Mouse (Mus musculus): ENCODE measurements around the gene Capn3. TPM values are rescaled to one million over a fixed set of nuclear protein-coding genes. Genes with fewer than 3 reads are reported as not detected.

Capn3 gene
- total and polyA plus RNA-seq, 2 experiments from 2014 or later, result 1.6 to 1.8 TPM

GRCm38 (mm10) chr2:120539778-120540208 is 84.0 kb downstream of the Capn3 start:
- H3K9ac ChIP-seq (replicated peaks; ENCODE audit: low read depth, low read length), result peak overlapping the region; percentile 63
- TF ChIP-seq CTCF (IDR thresholded peaks at IDR 0.05; ENCODE audit: low read depth) (no peak), EP300 (IDR thresholded peaks at IDR 0.05; ENCODE audit: low read depth) (peak; percentile 90)

DNA sequence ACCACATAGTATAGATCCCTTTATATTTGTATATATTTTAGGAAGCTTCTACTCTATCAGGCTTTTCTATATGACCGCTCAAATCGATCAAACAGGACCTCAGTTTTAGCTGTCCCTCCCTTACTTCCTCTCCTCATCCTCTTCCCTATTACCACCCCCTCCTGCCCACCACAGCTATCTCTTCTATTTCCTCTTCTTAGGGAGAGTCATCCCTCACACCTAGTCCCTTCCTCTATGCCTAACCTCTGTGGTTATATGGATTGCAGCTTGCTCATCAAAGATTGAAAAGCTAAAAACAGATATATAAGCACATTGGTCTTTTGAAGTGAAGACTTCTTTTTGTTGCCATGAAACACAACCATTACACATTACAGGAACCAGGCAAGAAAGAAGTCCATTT is 88.9 kb downstream of the Capn3 start:
- H3K9ac ChIP-seq (replicated peaks; ENCODE audit: low read depth, low read length), result no peak overlapping the region
- ATAC-seq (ENCODE audit: insufficient read depth, low read depth) (no peak), DNase-seq (ENCODE audit: low spot score) (no peak)
- 93% methylated on average over 2 of the region's 2 CpGs for WGBS
- no peak overlapping the region for H3K27ac ChIP-seq (ENCODE audit: low read depth)
- H3K9me3 ChIP-seq (replicated peaks; ENCODE audit: control insufficient read depth, low read length), result no peaks in the 10 kb centered on the region
- no peaks in the 10 kb centered on the region for H3K27me3 ChIP-seq (ENCODE audit: control insufficient read depth, insufficient read depth, low read length)
- no peak overlapping the region for H3K4me2 ChIP-seq (ENCODE audit: low read depth, low read length)
- peaks cover 22% of the 10 kb centered on the region for H3K36me3 ChIP-seq (replicated peaks; ENCODE audit: control insufficient read depth, insufficient read depth, low read length)
- H3K4me3 ChIP-seq (ENCODE audit: low read depth, low read length), result no peak overlapping the region
- H3K4me1 ChIP-seq (ENCODE audit: control insufficient read depth, insufficient read depth), result peaks cover 7% of the 10 kb centered on the region
- TF ChIP-seq EP300 (IDR thresholded peaks at IDR 0.05; ENCODE audit: low read depth) (no peak), CTCF (IDR thresholded peaks at IDR 0.05; ENCODE audit: low read depth) (no peak)

More at GRCm38 (mm10) chr2:120539778-120540208, 84.0 kb downstream of the Capn3 start:
- peak; percentile 98 for ATAC-seq (ENCODE audit: insufficient read depth, low read depth)
- Histone ChIP-seq H3K4me2 (ENCODE audit: low read depth, low read length) (peak overlapping the region; percentile 66), H3K9me3 (replicated peaks; ENCODE audit: control insufficient read depth, low read length) (no peaks in the 10 kb centered on the region), H3K27me3 (ENCODE audit: control insufficient read depth, insufficient read depth, low read length) (no peaks in the 10 kb centered on the region), H3K36me3 (replicated peaks; ENCODE audit: control insufficient read depth, insufficient read depth, low read length) (peaks cover 26% of the 10 kb centered on the region), H3K27ac (ENCODE audit: low read depth) (peak overlapping the region; percentile 97), H3K4me1 (ENCODE audit: control insufficient read depth, insufficient read depth) (peaks cover 13% of the 10 kb centered on the region), H3K4me3 (ENCODE audit: low read depth, low read length) (peak overlapping the region; percentile 47)
- 3% methylated on average over 1 of the region's 1 CpGs for WGBS
- DNase-seq (ENCODE audit: low spot score), result peak; percentile 99

Other genes starting within 250 kb of the Capn3 start
- 1.6 and 1.7 TPM in 2 replicates for gene Pla2g4e, start 210.7 kb upstream of the Capn3 start, total RNA-seq (2014; rRNA removed; ENCODE audit: low replicate concordance)
- gene Pla2g4e, start 210.7 kb upstream of the Capn3 start, polyA plus RNA-seq (2015; fragmentation: Nextera tagmentation; extraction: Ambion mirVana), result 2.9 TPM in 2 replicates
- gene Pla2g4d, start 166.8 kb upstream of the Capn3 start, total RNA-seq (2014; rRNA removed; ENCODE audit: low replicate concordance), result not detected in 2 replicates
- gene Pla2g4d, start 166.8 kb upstream of the Capn3 start, polyA plus RNA-seq (2015; fragmentation: Nextera tagmentation; extraction: Ambion mirVana), result not detected in 2 replicates
- not detected in 2 replicates for gene Pla2g4f, start 141.9 kb upstream of the Capn3 start, total RNA-seq (2014; rRNA removed; ENCODE audit: low replicate concordance)
- gene Pla2g4f, start 141.9 kb upstream of the Capn3 start, polyA plus RNA-seq (2015; fragmentation: Nextera tagmentation; extraction: Ambion mirVana), result 0.04 TPM in 1 of 2 replicates, not detected in the other
- gene Vps39, start 102.9 kb upstream of the Capn3 start, total RNA-seq (2014; rRNA removed; ENCODE audit: low replicate concordance), result 22.7 and 75.7 TPM in 2 replicates
- 13.2 and 14.3 TPM in 2 replicates for gene Vps39, start 102.9 kb upstream of the Capn3 start, polyA plus RNA-seq (2015; fragmentation: Nextera tagmentation; extraction: Ambion mirVana)
- 9.2 and 20.2 TPM in 2 replicates for gene Ganc, start 52.1 kb upstream of the Capn3 start, total RNA-seq (2014; rRNA removed; ENCODE audit: low replicate concordance)
- gene Ganc, start 52.1 kb upstream of the Capn3 start, polyA plus RNA-seq (2015; fragmentation: Nextera tagmentation; extraction: Ambion mirVana), result 13.8 and 14.8 TPM in 2 replicates
- gene Tmem87a, start 51.9 kb upstream of the Capn3 start, total RNA-seq (2014; rRNA removed; ENCODE audit: low replicate concordance), result 23.0 and 25.2 TPM in 2 replicates
- 4.0 and 6.2 TPM in 2 replicates for gene Tmem87a, start 51.9 kb upstream of the Capn3 start, polyA plus RNA-seq (2015; fragmentation: Nextera tagmentation; extraction: Ambion mirVana)
- gene Zfp106, start 107.8 kb downstream of the Capn3 start, total RNA-seq (2014; rRNA removed; ENCODE audit: low replicate concordance), result 58.7 and 148 TPM in 2 replicates
- 40.8 and 41.7 TPM in 2 replicates for gene Zfp106, start 107.8 kb downstream of the Capn3 start, polyA plus RNA-seq (2015; fragmentation: Nextera tagmentation; extraction: Ambion mirVana)
- 40.2 and 48.1 TPM in 2 replicates for gene Snap23, start 111.7 kb downstream of the Capn3 start, total RNA-seq (2014; rRNA removed; ENCODE audit: low replicate concordance)
- 30.1 and 33.2 TPM in 2 replicates for gene Snap23, start 111.7 kb downstream of the Capn3 start, polyA plus RNA-seq (2015; fragmentation: Nextera tagmentation; extraction: Ambion mirVana)
- gene Haus2, start 153.4 kb downstream of the Capn3 start, total RNA-seq (2014; rRNA removed; ENCODE audit: low replicate concordance), result 22.2 and 34.9 TPM in 2 replicates
- gene Haus2, start 153.4 kb downstream of the Capn3 start, polyA plus RNA-seq (2015; fragmentation: Nextera tagmentation; extraction: Ambion mirVana), result 14.6 and 18.3 TPM in 2 replicates
- gene Lrrc57, start 153.5 kb downstream of the Capn3 start, total RNA-seq (2014; rRNA removed; ENCODE audit: low replicate concordance), result 28.3 and 28.5 TPM in 2 replicates
- 18.0 and 22.0 TPM in 2 replicates for gene Lrrc57, start 153.5 kb downstream of the Capn3 start, polyA plus RNA-seq (2015; fragmentation: Nextera tagmentation; extraction: Ambion mirVana)
- gene Stard9, start 173.1 kb downstream of the Capn3 start, total RNA-seq (2014; rRNA removed; ENCODE audit: low replicate concordance), result 12.2 and 12.7 TPM in 2 replicates
- 2.4 and 2.6 TPM in 2 replicates for gene Stard9, start 173.1 kb downstream of the Capn3 start, polyA plus RNA-seq (2015; fragmentation: Nextera tagmentation; extraction: Ambion mirVana)

All from heart, postnatal 0 days (tissue).